Mouse (Mus musculus): Measurements from ENCODE around the gene Hoxb9. TPM values are rescaled to one million over a fixed set of nuclear protein-coding genes. Genes with fewer than 3 reads are reported as not detected.
A peak's percentile ranks its signal among the peaks of the same experiment; 100 is the strongest.

The Hoxb9 gene
- polyA plus RNA-seq, 1 experiment from 2014 or later: 22.4 TPM

DNA sequence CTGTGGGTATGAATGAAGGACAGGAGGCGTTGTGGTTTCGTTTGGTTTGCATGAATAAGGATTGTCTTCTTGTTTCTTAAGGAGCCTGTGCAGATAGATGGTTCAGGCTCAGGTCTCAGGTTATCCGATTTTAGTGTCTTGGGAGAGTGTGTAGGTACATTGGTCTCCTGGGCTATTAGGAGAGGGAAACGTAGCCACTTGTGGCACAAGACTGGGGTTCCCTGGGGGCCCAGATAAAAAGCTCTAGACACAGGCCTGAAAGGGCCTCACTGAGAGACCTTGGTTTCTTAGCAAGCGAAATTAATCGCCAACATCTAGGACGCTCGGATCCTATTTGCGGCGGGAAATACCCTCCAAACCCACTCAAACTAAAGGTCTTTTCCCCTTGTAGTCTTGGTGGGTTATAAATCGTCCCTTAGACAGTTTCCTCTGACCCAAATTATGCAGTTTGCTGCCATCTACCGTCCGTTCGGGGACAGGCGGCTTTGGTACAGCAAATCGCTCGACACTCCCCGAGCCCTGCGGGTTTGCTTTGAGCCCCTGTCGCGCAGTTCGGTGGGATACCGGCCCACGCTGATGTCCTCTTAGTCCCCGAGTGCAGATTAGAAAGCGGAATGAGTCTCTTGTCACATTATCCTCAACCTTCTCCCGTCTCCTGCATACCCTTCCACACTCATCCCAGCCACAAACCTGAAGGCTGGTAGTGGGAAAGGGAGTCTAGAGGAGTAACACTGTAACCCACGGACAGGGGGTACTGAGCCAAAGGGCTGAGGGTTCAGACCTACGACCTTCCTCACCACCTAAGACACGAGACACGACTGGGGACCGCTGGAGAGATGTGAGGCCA lies 23.2 kb downstream of the Hoxb9 start:
- under 1% methylated on average over 32 of the region's 32 CpGs for WGBS
- peak; percentile 48; the same call in 1 of the 2 replicates for ATAC-seq (ENCODE audit: low FRiP score)
- Histone ChIP-seq H3K27ac (peak overlapping the region; percentile 77), H3K4me1 (replicated peaks; ENCODE audit: control insufficient read depth, insufficient read depth, low read length) (no peaks in the 10 kb centered on the region), H3K4me3 (replicated peaks; ENCODE audit: low read length) (peak overlapping the region; percentile 48), H3K27me3 (ENCODE audit: control insufficient read depth, insufficient read depth, low read length) (peaks cover 94% of the 10 kb centered on the region), H3K9me3 (ENCODE audit: control insufficient read depth, low read length) (no peaks in the 10 kb centered on the region), H3K4me2 (replicated peaks) (peak overlapping the region; percentile 33), H3K9ac (peak overlapping the region; percentile 97), H3K36me3 (replicated peaks; ENCODE audit: control insufficient read depth, insufficient read depth) (no peaks in the 10 kb centered on the region)
- DNase-seq (ENCODE audit: low spot score): peak; percentile 83

DNA sequence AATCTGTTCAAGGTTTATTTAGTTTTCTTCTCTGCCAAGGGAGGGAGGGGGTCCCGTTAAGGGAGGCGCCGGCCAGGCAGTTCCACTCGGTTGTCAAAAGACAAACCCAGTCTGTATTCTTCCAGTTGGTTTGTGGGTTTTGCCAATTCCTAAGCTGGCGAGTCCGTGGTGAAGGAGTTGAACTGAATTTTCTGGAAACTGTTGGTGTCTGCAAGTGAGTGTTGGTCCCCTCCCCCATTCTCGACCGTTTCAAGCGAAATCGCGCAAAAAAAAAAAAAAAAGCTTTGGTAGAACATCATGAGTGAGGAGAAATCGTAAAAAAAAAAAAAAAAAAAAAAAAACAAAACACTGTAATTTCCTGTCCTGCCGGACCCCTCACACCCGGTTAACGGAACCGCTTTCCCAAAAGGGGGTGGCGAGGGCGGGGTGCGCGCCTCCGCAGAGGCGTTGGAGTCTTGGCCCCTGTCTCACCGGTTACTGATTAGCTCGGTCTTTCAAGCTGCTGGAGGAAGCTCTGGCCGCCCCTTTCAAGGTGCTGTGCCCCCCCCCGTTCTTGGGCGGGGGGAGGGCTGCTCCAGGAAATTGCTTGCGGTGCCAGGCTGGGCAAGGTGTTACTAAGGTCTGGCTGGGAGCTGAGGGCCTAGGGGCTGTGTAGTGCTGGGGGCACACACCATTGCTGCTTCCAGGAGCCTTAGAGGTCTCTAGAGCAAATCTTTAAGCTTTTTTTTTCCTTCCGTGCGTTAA lies 24.0 kb downstream of the Hoxb9 start:
- WGBS: 2% methylated on average over 29 of the region's 30 CpGs
- Histone ChIP-seq H3K9me3 (ENCODE audit: control insufficient read depth, low read length) (no peaks in the 10 kb centered on the region), H3K36me3 (replicated peaks; ENCODE audit: control insufficient read depth, insufficient read depth) (no peaks in the 10 kb centered on the region), H3K9ac (peak overlapping the region; percentile 97), H3K4me3 (replicated peaks; ENCODE audit: low read length) (peak overlapping the region; percentile 48), H3K4me2 (replicated peaks) (peak overlapping the region; percentile 77), H3K27me3 (ENCODE audit: control insufficient read depth, insufficient read depth, low read length) (peaks cover 94% of the 10 kb centered on the region), H3K4me1 (replicated peaks; ENCODE audit: control insufficient read depth, insufficient read depth, low read length) (no peaks in the 10 kb centered on the region), H3K27ac (peak overlapping the region; percentile 85)
- DNase-seq (ENCODE audit: low spot score) (no peak), ATAC-seq (ENCODE audit: low FRiP score) (no peak)

DNA sequence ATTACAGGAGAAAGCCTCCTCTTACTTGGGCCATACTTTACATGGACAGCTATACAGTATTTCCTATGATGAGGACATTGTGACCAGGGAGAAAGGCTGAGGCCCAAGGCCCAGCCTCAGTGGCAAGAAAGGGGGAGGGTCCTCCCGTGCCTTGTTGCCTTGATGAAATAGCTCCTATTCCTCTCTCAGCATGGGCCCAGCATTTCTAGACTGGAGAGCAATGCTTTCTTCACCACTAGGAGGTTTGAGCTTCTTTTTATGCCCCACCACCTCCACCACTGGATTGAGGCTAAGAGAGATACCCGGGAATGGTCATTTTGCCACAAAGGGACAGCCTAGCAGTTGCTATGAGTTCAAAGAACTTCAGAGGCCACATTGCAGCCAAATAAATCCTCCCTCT lies 25.7 kb downstream of the Hoxb9 start:
- Histone ChIP-seq H3K9ac (peak overlapping the region; percentile 97), H3K27ac (peak overlapping the region; percentile 85; the same call in 1 of the 2 replicates), H3K9me3 (ENCODE audit: control insufficient read depth, low read length) (no peaks in the 10 kb centered on the region), H3K4me2 (replicated peaks) (peak overlapping the region; percentile 77), H3K27me3 (ENCODE audit: control insufficient read depth, insufficient read depth, low read length) (peaks cover 95% of the 10 kb centered on the region), H3K4me1 (replicated peaks; ENCODE audit: control insufficient read depth, insufficient read depth, low read length) (no peaks in the 10 kb centered on the region), H3K4me3 (replicated peaks; ENCODE audit: low read length) (peak overlapping the region; percentile 48), H3K36me3 (replicated peaks; ENCODE audit: control insufficient read depth, insufficient read depth) (no peaks in the 10 kb centered on the region)
- WGBS: 3% methylated on average over 2 of the region's 2 CpGs
- ATAC-seq (ENCODE audit: low FRiP score) (no peak), DNase-seq (ENCODE audit: low spot score) (no peak)

DNA sequence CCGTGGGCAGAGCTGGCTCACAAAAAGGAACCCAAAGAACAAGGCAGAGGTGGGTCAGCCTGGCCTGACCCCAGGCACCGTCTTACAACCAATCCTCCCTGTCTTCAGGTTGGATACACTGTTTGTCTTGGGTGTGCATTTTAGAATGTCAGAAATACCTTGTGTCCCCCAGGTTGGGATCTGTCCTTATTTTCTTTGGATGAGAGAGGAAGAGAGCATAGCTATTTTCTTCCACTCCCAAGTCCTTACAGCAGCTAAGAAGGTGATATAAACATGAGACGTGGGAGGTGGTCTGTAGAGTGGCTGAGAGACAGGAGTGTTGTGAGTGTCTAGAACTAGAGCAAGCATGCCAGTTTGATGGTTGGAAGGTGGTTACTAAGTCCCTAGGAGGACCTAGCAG lies 26.2 kb downstream of the Hoxb9 start:
- H3K27me3 ChIP-seq (ENCODE audit: control insufficient read depth, insufficient read depth, low read length): peaks cover 93% of the 10 kb centered on the region
- no peaks in the 10 kb centered on the region for H3K36me3 ChIP-seq (replicated peaks; ENCODE audit: control insufficient read depth, insufficient read depth)
- no peaks in the 10 kb centered on the region for H3K9me3 ChIP-seq (ENCODE audit: control insufficient read depth, low read length)
- H3K4me3 ChIP-seq (replicated peaks; ENCODE audit: low read length): peak overlapping the region; percentile 48
- H3K27ac ChIP-seq: peak overlapping the region; percentile 85; the same call in 1 of the 2 replicates
- peak overlapping the region; percentile 97 for H3K9ac ChIP-seq
- no peaks in the 10 kb centered on the region for H3K4me1 ChIP-seq (replicated peaks; ENCODE audit: control insufficient read depth, insufficient read depth, low read length)
- ATAC-seq (ENCODE audit: low FRiP score) (no peak), DNase-seq (ENCODE audit: low spot score) (no peak)
- WGBS: 2% methylated on average over 3 of the region's 3 CpGs
- H3K4me2 ChIP-seq (replicated peaks): peak overlapping the region; percentile 77

DNA sequence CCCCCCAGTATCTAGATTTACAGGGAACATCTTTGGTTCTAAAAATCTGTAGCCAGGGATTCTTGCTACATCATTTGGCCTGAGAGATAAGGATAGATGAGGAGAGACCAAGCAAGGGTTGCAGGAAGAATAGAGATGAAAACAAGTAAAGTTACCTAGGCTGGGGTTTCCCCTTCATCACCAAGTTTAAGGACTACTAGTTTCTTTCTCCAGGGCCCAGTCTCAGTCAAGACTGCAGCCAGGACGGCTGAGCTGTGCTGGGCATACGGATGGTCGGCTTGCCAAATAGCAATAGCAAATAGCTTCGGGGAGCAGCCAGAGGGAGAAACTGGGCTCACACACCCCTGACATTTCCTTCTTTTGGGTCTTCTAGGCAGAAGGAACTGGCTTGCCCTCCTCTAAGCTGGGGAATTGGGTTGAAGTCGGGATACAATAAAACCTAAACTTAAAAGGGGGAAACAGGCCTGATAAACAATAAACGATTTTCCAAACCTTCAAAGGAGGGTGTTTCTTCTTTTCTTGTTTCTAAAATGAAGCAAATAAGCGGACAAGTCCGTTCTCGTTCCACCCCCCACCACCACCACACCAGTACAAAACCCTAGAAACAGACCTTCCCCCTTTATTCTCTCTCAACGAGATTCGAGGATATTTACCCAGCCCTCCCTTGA lies 26.8 kb downstream of the Hoxb9 start:
- 2% methylated on average over 11 of the region's 11 CpGs for WGBS
- Histone ChIP-seq H3K27me3 (ENCODE audit: control insufficient read depth, insufficient read depth, low read length) (peaks cover 93% of the 10 kb centered on the region), H3K36me3 (replicated peaks; ENCODE audit: control insufficient read depth, insufficient read depth) (no peaks in the 10 kb centered on the region), H3K9ac (peak overlapping the region; percentile 97), H3K4me3 (replicated peaks; ENCODE audit: low read length) (peak overlapping the region; percentile 48), H3K4me2 (replicated peaks) (peak overlapping the region; percentile 77), H3K27ac (peak overlapping the region; percentile 85), H3K9me3 (ENCODE audit: control insufficient read depth, low read length) (no peaks in the 10 kb centered on the region), H3K4me1 (replicated peaks; ENCODE audit: control insufficient read depth, insufficient read depth, low read length) (no peaks in the 10 kb centered on the region)
- DNase-seq (ENCODE audit: low spot score) (no peak), ATAC-seq (ENCODE audit: low FRiP score) (no peak)

GRCm38 (mm10) chr11:96298895-96299667 lies 27.8 kb downstream of the Hoxb9 start:
- Histone ChIP-seq H3K9ac (peak overlapping the region; percentile 97), H3K4me1 (replicated peaks; ENCODE audit: control insufficient read depth, insufficient read depth, low read length) (no peaks in the 10 kb centered on the region)

GRCm38 (mm10) chr11:96299781-96300180 lies 28.5 kb downstream of the Hoxb9 start:
- WGBS: under 1% methylated on average over 9 of the region's 9 CpGs
- no peaks in the 10 kb centered on the region for H3K4me1 ChIP-seq (replicated peaks; ENCODE audit: control insufficient read depth, insufficient read depth, low read length)
- no peaks in the 10 kb centered on the region for H3K36me3 ChIP-seq (replicated peaks; ENCODE audit: control insufficient read depth, insufficient read depth)
- H3K9me3 ChIP-seq (ENCODE audit: control insufficient read depth, low read length): no peaks in the 10 kb centered on the region
- H3K4me3 ChIP-seq (replicated peaks; ENCODE audit: low read length): peak overlapping the region; percentile 48
- ATAC-seq (ENCODE audit: low FRiP score) (no peak), DNase-seq (ENCODE audit: low spot score) (no peak)
- peak overlapping the region; percentile 77 for H3K4me2 ChIP-seq (replicated peaks)
- H3K27me3 ChIP-seq (ENCODE audit: control insufficient read depth, insufficient read depth, low read length): peaks cover 88% of the 10 kb centered on the region
- peak overlapping the region; percentile 97 for H3K9ac ChIP-seq
- H3K27ac ChIP-seq: peak overlapping the region; percentile 85

More at GRCm38 (mm10) chr11:96298895-96299667, 27.8 kb downstream of the Hoxb9 start:
- Histone ChIP-seq H3K27ac (peak overlapping the region; percentile 85), H3K36me3 (replicated peaks; ENCODE audit: control insufficient read depth, insufficient read depth) (no peaks in the 10 kb centered on the region), H3K27me3 (ENCODE audit: control insufficient read depth, insufficient read depth, low read length) (peaks cover 92% of the 10 kb centered on the region), H3K4me2 (replicated peaks) (peak overlapping the region; percentile 77), H3K4me3 (replicated peaks; ENCODE audit: low read length) (peak overlapping the region; percentile 48), H3K9me3 (ENCODE audit: control insufficient read depth, low read length) (no peaks in the 10 kb centered on the region)
- WGBS: under 1% methylated on average over 66 of the region's 66 CpGs
- DNase-seq (ENCODE audit: low spot score) (peak; percentile 44), ATAC-seq (ENCODE audit: low FRiP score) (no peak)

GRCm38 (mm10) chr11:96300354-96301063 lies 29.3 kb downstream of the Hoxb9 start:
- Histone ChIP-seq H3K27ac (peak overlapping the region; percentile 85), H3K4me2 (replicated peaks) (peak overlapping the region; percentile 77), H3K9ac (peak overlapping the region; percentile 97), H3K27me3 (ENCODE audit: control insufficient read depth, insufficient read depth, low read length) (peaks cover 88% of the 10 kb centered on the region), H3K9me3 (ENCODE audit: control insufficient read depth, low read length) (no peaks in the 10 kb centered on the region), H3K4me1 (replicated peaks; ENCODE audit: control insufficient read depth, insufficient read depth, low read length) (no peaks in the 10 kb centered on the region), H3K36me3 (replicated peaks; ENCODE audit: control insufficient read depth, insufficient read depth) (no peaks in the 10 kb centered on the region), H3K4me3 (replicated peaks; ENCODE audit: low read length) (peak overlapping the region; percentile 48)
- under 1% methylated on average over 35 of the region's 35 CpGs for WGBS
- DNase-seq (ENCODE audit: low spot score): no peak
- no peak for ATAC-seq (ENCODE audit: low FRiP score)
